Mouse (Mus musculus): ENCODE results near the gene Spata9.

The Spata9 gene

DNA sequence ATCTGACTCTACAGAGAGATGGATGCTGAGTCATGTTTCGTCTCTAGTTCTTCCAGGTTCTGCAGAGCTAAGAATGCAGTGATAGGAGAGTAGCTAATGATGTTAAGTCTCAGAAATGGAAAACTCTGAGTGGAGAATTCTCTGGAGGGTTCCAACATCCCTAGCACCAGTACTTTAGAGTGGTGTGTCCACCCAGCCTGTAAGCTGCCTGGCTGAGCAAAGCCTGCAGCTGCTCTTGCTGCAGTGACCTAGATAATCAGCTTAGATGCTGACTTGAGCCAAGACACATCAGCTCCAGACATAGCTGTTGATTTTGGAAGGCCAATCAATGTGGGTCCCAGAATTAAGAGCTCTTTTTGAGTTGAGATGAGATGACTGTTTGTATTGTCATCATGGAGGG is 21.1 kb downstream of the Spata9 start:
- peak; percentile 40 for DNase-seq (ENCODE audit: low read depth, low spot score)

DNA sequence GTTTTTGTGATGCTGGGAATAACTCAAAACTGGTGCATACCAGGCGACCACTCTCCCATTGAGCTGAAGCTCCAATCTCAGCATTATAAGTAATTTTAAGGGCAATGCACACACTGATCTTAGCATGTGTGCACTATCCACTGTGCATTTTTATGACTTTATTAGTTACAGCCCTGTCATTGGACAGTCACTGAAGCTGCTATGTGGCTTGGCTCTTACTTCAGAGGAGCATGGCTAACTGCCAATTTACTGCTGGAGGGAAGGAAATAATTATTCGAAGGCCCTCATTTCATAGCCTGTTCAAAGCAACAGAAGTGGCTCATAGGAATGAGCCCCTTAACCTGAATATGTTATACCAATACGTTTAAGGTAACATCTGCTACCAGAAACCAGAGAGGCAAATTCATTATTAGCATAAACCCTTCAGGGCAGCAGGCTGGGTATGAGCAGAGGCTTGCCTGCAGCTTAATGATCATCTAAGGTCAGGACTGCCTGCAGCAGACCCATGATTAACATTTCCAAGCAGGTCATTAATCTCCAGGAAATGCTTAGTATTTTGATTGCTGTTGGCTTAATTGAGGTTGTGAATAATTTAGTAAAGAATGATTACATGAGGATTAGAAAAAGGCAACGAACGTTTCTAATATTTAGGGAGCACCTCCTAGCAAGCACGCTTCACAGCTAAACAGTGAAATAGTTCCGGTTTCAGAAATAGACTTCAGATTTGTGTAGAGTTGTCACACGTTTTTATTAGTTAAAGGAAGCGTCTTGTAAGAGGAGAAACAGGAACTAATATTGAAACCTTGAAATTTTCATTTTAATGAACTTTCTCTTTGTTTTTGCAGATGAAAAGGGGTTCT is 25.4 kb downstream of the Spata9 start:
- peak; percentile 39 for DNase-seq (ENCODE audit: low read depth, low spot score)

DNA sequence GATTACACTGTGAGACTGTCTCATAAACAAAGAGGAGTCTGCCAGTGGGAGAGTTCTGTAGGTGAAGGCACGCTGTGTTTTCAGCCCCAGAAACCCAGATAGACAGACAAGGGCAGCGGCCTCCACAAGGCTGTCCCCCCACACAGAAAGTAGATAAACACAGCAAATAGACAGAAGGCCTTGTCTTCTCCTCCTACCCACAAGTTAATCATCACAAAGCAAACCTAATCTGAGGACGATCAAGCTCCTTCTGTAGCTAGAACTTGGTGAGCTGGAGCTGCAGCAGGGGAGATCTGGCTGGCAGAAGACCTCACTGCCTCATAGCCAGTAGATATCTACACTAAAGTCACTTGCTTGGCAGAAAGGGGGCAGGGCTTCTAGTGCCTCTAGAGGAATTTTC is 36.3 kb downstream of the Spata9 start:
- DNase-seq (ENCODE audit: low read depth, low spot score) = no peak

DNA sequence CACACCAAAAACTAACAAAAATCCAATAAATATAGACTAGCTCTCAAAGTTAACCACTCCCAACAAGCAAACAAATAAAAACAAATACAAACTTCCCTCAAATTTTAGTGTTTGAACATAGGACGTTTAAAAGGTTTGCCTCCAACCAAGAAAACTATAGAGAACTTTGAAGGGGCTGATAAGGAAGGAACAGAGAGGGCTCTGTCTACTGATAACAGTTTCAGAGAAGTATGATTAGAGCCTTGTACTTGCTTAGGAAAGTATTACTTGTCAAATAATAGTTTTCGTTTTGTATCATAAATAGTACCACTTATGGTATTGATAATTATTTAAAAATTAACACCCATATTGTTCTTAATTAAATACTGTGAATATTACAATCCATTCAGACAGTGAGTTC is 47.6 kb downstream of the Spata9 start:
- no peak for DNase-seq (ENCODE audit: low read depth, low spot score)

DNA sequence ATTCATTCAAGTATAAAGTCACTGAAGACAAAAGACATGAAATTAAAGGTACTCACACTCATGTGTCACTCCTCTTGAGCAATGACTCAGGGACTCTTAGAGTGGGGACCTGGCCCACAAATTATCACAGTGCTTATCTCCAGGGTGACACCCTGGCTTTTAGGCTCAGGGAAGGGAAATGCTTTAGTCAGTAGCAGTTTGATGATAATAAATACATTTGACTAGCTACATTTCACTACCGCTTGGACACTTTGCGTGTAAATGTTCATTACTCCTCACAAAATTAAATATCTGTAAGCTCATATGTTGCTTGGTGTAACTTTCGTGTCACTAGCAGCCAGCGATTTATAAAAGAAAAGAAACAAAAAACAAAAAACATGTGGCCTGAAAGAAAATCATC is 50.5 kb downstream of the Spata9 start:
- peak; percentile 37 for DNase-seq (ENCODE audit: low read depth, low spot score)

DNA sequence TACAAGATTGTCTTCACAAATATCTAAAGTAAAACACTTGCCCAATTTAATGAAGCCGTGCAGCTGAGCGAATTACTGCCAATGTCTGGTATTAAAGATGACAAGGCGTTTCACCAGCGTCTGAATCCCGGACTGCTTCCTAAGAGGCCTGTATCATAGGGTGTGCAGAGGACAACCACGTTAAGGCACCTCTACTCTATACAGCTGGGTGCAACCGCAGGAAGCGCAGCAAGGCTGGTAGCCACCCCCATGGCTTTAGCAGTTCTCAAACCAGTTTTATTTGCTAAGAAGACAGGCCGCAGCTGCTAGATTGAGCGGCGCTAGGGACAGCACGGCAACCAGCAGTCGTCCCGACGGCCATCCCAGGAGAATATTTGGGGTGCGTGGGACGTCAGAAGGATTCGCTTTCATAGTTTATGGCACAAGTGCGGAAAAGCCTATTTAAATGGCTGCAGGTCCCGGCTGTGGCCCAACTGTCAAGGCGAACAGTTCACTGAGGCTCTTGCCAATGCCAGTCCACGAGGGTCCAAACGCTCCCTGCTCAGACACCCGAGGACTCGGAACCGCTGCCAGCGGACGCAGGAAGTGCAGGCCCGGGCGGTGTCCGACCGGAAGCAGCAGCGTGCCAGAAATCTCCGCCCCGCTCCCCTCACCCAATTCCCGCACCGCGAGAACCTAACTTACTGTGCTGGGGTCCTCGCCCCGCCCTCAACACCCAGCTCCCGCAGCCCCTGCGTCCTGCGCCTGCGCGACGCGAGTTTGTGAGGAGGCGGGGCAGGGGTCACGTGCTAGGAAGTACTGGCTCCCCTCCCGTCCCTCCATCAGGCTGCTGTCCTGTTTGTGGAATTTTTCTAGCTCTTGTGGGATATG is 51.3 kb downstream of the Spata9 start, which contains the start of gene Rfesd:
Gene Rfesd (minus strand): TSS at position 746 of the 870 bp plus-strand sequence.
- DNase-seq (ENCODE audit: low read depth, low spot score) = peak; percentile 97

DNA sequence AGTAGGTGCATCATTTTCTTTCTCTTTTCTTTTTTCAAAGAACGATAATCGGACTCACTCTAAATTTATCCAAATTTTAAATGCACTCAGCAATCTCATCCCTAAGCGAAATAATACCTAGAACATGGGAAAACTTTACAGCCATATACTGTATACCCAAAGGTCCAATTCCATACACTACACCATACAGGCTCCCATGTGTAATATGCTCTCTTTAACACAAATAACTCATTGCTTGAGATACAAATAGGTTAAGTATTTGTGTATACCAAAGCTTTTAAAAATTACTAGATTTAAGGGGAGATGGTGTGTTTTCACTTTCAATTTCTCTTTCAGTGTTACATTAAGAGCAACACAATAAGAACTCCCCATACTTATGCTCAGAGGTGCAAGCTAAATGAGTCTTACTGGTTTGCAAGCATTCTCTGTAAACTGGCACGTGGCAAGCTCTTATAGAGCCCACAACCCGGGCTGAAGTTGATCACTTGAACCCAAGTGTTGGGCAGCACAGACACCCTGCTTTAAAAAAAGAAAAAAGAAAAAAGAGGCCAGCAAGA is 52.0 kb downstream of the Spata9 start:
- DNase-seq (ENCODE audit: low read depth, low spot score) = no peak

DNA sequence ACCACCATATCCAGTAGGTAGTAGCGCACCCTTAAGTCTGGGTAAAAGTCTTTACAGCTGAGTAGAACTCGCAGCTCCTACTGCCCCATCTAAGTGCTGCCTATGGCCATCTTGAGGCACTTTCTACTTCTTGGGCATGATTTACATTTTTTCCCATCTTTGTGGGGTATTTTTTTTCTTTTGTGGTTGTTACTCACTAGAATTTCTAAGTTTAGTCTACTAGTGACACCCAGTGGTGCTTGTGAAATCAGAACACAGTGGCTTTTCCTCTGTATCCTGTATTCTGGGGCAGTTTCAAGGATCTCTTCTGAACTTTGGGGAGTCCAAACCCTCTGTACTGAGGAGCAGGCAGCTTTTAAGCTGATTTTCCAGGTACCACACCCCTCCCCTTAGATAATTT is 54.8 kb downstream of the Spata9 start:
- DNase-seq (ENCODE audit: low read depth, low spot score) = peak; percentile 66

DNA sequence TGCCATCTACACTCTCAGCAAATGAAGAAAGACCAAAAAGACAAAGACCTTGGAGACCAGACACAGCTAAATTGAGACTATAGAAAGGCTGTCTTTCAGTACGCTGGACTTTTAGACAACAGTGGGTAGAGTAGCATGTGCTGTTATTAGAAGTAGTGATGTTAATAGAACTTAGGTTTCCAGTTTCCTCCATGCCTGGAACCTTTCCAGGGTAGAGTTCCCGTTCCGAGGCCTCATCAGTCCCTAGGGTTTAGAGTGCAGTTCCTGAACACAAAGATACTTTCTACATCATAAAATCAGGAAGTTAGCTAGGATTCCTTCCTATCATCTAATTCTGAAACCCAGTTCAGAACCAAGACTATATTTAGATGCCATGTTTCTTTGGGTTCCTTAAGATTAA is 57.6 kb downstream of the Spata9 start:
- no peak for DNase-seq (ENCODE audit: low read depth, low spot score)

DNA sequence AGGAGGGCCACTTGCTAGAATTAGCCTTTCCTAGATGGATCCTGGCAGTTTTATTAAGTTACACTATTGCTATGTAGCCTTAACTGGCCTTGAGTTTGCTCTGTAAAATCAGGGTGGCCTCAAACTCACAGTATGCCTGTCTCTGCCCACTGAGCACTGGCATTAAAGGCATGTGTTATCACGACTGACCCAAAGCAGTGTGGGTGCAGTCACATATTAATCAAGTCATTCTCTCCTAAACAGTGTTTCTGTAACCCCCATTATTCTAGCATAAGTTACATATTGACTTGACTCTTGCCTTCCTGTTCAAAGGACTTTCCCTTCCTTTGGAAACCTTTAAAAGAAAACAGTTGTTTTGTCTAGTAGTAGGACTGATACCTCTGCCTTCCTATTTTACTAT is 75.5 kb downstream of the Spata9 start:
- DNase-seq (ENCODE audit: low read depth, low spot score) = no peak

DNA sequence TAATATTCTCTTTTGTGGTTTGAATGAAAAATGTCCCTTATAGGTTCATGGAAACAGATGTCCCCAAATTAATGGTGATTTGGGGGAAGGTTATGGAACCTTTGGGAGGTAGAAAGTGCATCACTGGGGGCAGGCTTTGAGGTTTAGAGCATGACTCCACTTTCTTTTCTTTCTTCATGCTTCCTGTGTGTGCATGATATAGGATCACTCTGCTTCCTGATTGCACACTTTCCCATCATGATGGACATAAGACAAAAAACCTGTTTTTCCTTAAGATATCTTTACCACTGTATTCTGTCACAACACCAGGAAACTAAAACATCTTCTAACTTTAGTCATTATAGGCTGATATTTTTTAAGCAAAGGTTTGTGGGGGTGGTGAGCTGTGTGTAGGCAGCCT is 78.0 kb downstream of the Spata9 start:
- no peak for DNase-seq (ENCODE audit: low read depth, low spot score)
